Mouse (Mus musculus): ENCODE results near the gene Cacna1f. TPM values are rescaled to one million over a fixed set of nuclear protein-coding genes. Genes with fewer than 3 reads are reported as not detected.

Gene Cacna1f
- total and polyA plus RNA-seq, 3 experiments = 0.21 TPM; not detected in 2

DNA sequence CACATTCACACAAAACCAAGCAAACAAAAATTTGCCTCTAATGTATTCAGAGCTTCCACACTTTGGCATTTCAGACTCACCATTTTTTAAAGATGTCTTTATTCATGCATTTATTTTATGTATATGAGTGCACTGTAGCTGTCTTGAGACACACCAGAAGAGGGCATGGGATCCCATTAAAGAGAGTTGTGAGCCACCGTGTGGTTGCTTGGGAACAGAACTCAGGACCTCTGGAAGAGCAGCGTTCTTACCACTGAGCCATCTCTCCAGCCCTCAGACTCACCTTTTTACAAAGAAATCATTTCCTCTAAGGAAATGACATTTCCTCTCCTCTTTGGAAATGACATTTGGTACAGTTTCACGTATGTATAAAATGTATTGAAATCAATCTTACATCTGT lies 72.1 kb downstream of the Cacna1f start (continued):
- TF ChIP-seq ZNF384 (IDR thresholded peaks at IDR 0.05; ENCODE audit: low read depth, low read length) = no peak
- TF ChIP-seq TBP (conservative IDR thresholded peaks at IDR 0.05; ENCODE audit: low read depth, low read length) = no peak
- TF ChIP-seq USF2 (conservative IDR thresholded peaks at IDR 0.05; ENCODE audit: low read depth, low read length) = no peak

DNA sequence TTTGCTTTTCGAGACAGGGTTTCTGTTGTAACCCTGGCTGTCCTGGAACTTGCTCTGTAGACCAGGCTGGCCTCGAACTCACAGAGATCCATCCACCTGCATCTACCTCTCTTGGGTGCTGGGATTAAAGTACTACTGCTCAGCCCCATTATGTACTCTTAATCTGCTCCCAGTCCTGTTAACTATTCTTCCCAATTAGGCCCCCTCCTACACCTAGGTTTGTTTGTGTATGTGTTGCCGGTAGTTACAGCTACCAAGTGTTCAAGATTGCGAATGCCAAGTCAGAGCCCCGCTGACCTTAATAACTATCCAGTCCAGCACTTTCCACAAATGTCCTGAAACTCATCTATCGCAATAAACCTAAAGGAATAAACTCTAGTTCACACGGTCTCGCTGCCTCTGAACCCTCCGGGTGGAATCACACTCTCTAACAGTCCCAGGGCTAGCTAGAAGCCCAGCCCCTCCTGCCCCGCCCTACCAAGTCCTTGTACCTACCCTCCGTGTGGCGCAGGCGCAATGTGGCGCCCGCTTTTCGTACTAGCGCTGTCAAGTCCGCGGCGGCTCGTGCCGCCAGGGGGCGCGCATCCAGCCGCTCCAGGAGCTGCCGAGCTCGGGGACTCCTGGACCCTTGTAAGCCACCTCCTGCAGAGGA lies 72.6 kb downstream of the Cacna1f start:
- DNase-seq (ENCODE audit: extremely low read depth) = peak; percentile 87
- dilution Hi-C loops (cut with MboI; ENCODE audit: extremely low pct_ligation_motif_present, extremely low pct_unique_long_range_greater_than_20kb, low sequenced_read_pairs) = no loop called here
- TF ChIP-seq USF2 (conservative IDR thresholded peaks at IDR 0.05; ENCODE audit: low read depth, low read length) (no peak), POLR2A (IDR thresholded peaks at IDR 0.05; ENCODE audit: low read depth, low read length) (peak; percentile 55), NRF1 (IDR thresholded peaks at IDR 0.05; ENCODE audit: low read depth, low read length) (peak; percentile 91), ZMIZ1 (IDR thresholded peaks at IDR 0.05; ENCODE audit: low read depth, low read length) (no peak), MAZ (IDR thresholded peaks at IDR 0.05; ENCODE audit: low read depth, low read length) (no peak), RAD21 (IDR thresholded peaks at IDR 0.05; ENCODE audit: low read depth, low read length) (peak; percentile 21; the same call in 1 of the 2 replicates), TCF12 (IDR thresholded peaks at IDR 0.05; ENCODE audit: low read depth, low read length) (0 out of 2 replicates have a peak, but pooled peaks have one; percentile 32), CTCF (conservative IDR thresholded peaks at IDR 0.05 in 1 of 2, IDR thresholded peaks at IDR 0.05 in 1 of 2; ENCODE audit: low read depth in 2 of 2, low read length in 2 of 2) (peak; percentile 7 to 78; a peak in 2 of 4 replicates), SMC3 (IDR thresholded peaks at IDR 0.05; ENCODE audit: low read depth, low read length) (peak; percentile 66), IRF4 (IDR thresholded peaks at IDR 0.05; ENCODE audit: low read depth, low read length) (no peak), GABPA (IDR thresholded peaks at IDR 0.05; ENCODE audit: insufficient replicate concordance, low read depth, low read length) (no peak)
- Histone ChIP-seq H3K36me3 (replicated peaks in 1 of 2; ENCODE audit: control insufficient read depth in 1 of 2, insufficient read depth in 1 of 2, low read length in 1 of 2) (no peaks in the 10 kb centered on the region), H3K4me3 (replicated peaks in 1 of 3; ENCODE audit: low read depth in 2 of 3, low read length in 2 of 3, poor library complexity in 1 of 3) (peak overlapping the region in 2 of 3 experiments; percentile 13 to 21), H3K79me2 (replicated peaks; ENCODE audit: control insufficient read depth, extremely low read depth, insufficient read depth, poor library complexity, severe bottlenecking) (no peaks in the 10 kb centered on the region), H3K4me1 (ENCODE audit: control insufficient read depth in 1 of 2, insufficient read depth in 2 of 2) (peaks cover 1 to 3% of the 10 kb centered on the region in 2 experiments; a peak in 2 of 4 replicates), H3K27me3 (replicated peaks) (no peaks in the 10 kb centered on the region), H3K27ac (ENCODE audit: insufficient read depth, low read depth) (no peak overlapping the region), H3K9me3 (replicated peaks; ENCODE audit: low read length) (no peaks in the 10 kb centered on the region), H3K4me2 (ENCODE audit: insufficient read depth, low read depth, poor library complexity, severe bottlenecking) (peak overlapping the region; percentile 44), H3K9ac (ENCODE audit: insufficient read depth, low read depth) (no peak overlapping the region)
- in situ Hi-C loops (cut with MboI; ENCODE audit: low pct_ligation_motif_present, low pct_unique_long_range_greater_than_20kb, low sequenced_read_pairs) = no loop called here

DNA sequence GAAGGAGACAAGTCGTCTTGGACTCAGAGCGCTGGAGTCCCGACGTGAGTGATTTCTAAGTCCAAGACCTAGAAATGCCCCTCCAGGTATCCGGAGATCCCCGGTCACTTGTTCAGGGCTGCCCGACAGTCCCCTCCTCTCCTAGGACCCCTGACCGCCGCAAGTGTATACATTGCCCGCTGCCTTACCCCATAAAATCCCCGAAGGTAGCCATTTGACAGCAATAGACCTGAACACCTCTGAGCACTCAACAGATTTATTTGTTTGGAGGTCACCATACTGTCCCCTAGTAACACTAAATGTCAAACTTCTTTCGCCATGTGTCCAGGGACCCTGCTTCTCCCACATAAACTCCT lies 73.2 kb downstream of the Cacna1f start:
- in situ Hi-C loops (cut with MboI; ENCODE audit: low pct_ligation_motif_present, low pct_unique_long_range_greater_than_20kb, low sequenced_read_pairs) = no loop called here
- H3K4me3 ChIP-seq (replicated peaks in 1 of 3; ENCODE audit: low read depth in 2 of 3, low read length in 2 of 3, poor library complexity in 1 of 3) = no peak overlapping the region
- DNase-seq (ENCODE audit: extremely low read depth) = no peak

More for the DNA sequence above, 73.2 kb downstream of the Cacna1f start:
- no peaks in the 10 kb centered on the region for H3K4me1 ChIP-seq (ENCODE audit: control insufficient read depth in 1 of 2, insufficient read depth in 2 of 2)
- no peaks in the 10 kb centered on the region for H3K36me3 ChIP-seq (replicated peaks in 1 of 2; ENCODE audit: control insufficient read depth in 1 of 2, insufficient read depth in 1 of 2, low read length in 1 of 2)
- H3K27me3 ChIP-seq (replicated peaks) = peaks cover 3% of the 10 kb centered on the region
- no peaks in the 10 kb centered on the region for H3K79me2 ChIP-seq (replicated peaks; ENCODE audit: control insufficient read depth, extremely low read depth, insufficient read depth, poor library complexity, severe bottlenecking)
- dilution Hi-C loops (cut with MboI; ENCODE audit: extremely low pct_ligation_motif_present, extremely low pct_unique_long_range_greater_than_20kb, low sequenced_read_pairs) = no loop called here
- no peaks in the 10 kb centered on the region for H3K9me3 ChIP-seq (replicated peaks; ENCODE audit: low read length)
- TF ChIP-seq MAFK (IDR thresholded peaks at IDR 0.05; ENCODE audit: insufficient replicate concordance, low read length) (no peak), MAZ (IDR thresholded peaks at IDR 0.05; ENCODE audit: low read depth, low read length) (no peak), EP300 (IDR thresholded peaks at IDR 0.05; ENCODE audit: low read length) (no peak), UBTF (IDR thresholded peaks at IDR 0.05; ENCODE audit: low read depth, low read length) (no peak), JUND (conservative IDR thresholded peaks at IDR 0.05; ENCODE audit: low read depth, low read length) (no peak), PAX5 (IDR thresholded peaks at IDR 0.05; ENCODE audit: low read length) (no peak), CHD2 (IDR thresholded peaks at IDR 0.05; ENCODE audit: low read length) (no peak), IRF4 (IDR thresholded peaks at IDR 0.05; ENCODE audit: low read depth, low read length) (no peak), E2F4 (IDR thresholded peaks at IDR 0.05; ENCODE audit: insufficient replicate concordance, low read depth, low read length) (no peak), TBP (conservative IDR thresholded peaks at IDR 0.05; ENCODE audit: low read depth, low read length) (no peak), NRF1 (IDR thresholded peaks at IDR 0.05; ENCODE audit: low read depth, low read length) (no peak), RCOR1 (conservative IDR thresholded peaks at IDR 0.05; ENCODE audit: low read depth, low read length) (no peak), ZC3H11A (IDR thresholded peaks at IDR 0.05; ENCODE audit: low read depth, low read length) (no peak), ZNF384 (IDR thresholded peaks at IDR 0.05; ENCODE audit: low read depth, low read length) (no peak), USF2 (conservative IDR thresholded peaks at IDR 0.05; ENCODE audit: low read depth, low read length) (no peak), SMC3 (IDR thresholded peaks at IDR 0.05; ENCODE audit: low read depth, low read length) (no peak)
- H3K4me2 ChIP-seq (ENCODE audit: insufficient read depth, low read depth, poor library complexity, severe bottlenecking) = peak overlapping the region; percentile 30; the same call in 1 of the 2 replicates
- H3K9ac ChIP-seq (ENCODE audit: insufficient read depth, low read depth) = no peak overlapping the region
- no peak overlapping the region for H3K27ac ChIP-seq (ENCODE audit: insufficient read depth, low read depth)
